Mouse (Mus musculus): ENCODE results near the gene Kremen2.

- TF ChIP-seq POLR2A (IDR thresholded peaks at IDR 0.05; ENCODE audit: low read depth, low read length) (no peak), CTCF (IDR thresholded peaks at IDR 0.05; ENCODE audit: extremely low read depth, insufficient read depth, insufficient read length, insufficient replicate concordance) (no peak)
Measured at GRCm38 (mm10) chr17:23786510-23786931, 40.9 kb upstream of the Kremen2 start.

Data from spleen, adult 2 months (tissue).